27 mouse cellular contexts compared by ENCODE assay signal in genomic region chr5:135162821-135163220, GRCm38 (mm10). TPM values are rescaled to one million over a fixed set of nuclear protein-coding genes. Genes with fewer than 3 reads are reported as not detected.
DNase-seq lines count a peak whose midpoint lies in the region; ATAC-seq and TF ChIP-seq lines count a peak whose summit lies in the region.
"Had no signal": no experiment of that assay in that cellular context is flagged by ENCODE, and none has a peak within 500 bp of the region (broad histone marks: within the 10 kb centered on the region; RNA-seq: fewer than 3 reads in every experiment).

No protein-coding gene starts in this region.

- DNase-seq in layer of hippocampus, adult 2 months (ENCODE audit: low spot score in 2 of 2) = no peak
- no peak for DNase-seq in layer of hippocampus, adult 8-10 months (ENCODE audit: low spot score in 2 of 2)
- peak; percentile 31 to 69 for DNase-seq in kidney, postnatal 25 days
- no peak for DNase-seq in urinary bladder, postnatal 14 days (ENCODE audit: low spot score)
- DNase-seq in thymus, postnatal 0 days (ENCODE audit: low spot score) = no peak
- DNase-seq: adrenal gland, postnatal 36 days; cerebellum, adult 18-20 months; cerebellum, postnatal 14 days; gastrocnemius, postnatal 14 days; heart, adult 11 months; heart, postnatal 36 days; liver; lung, adult 2 months; lung, postnatal 10 days; right cerebral cortex, adult 18-20 months; spleen, adult 18-20 months; thymus, postnatal 25 days had no signal

- ATAC-seq in kidney, embryonic 15.5 days (replicated peaks; ENCODE audit: low FRiP score) = peak; percentile 71
- no peak for ATAC-seq in erythroblast, adult 5-6 weeks (replicated peaks; ENCODE audit: low FRiP score, poor library complexity, severe bottlenecking)
- ATAC-seq: CD4-positive, CD25-positive, alpha-beta regulatory T cell, adult 4 months; forebrain, embryonic 14.5 days had no signal

- no peaks in the 10 kb centered on the region for H3K27me3 ChIP-seq in kidney, embryonic 15.5 days
- H3K27me3 ChIP-seq: heart, embryonic 15.5 days; hindbrain, embryonic 12.5 days; neural tube, embryonic 12.5 days had no signal

- no peak overlapping the region for H3K4me3 ChIP-seq in layer of hippocampus, adult 2 months
- no peak overlapping the region for H3K4me3 ChIP-seq in kidney, embryonic 15.5 days (replicated peaks)
- H3K4me3 ChIP-seq: heart, embryonic 10.5 days; heart, embryonic 15.5 days; hindbrain, embryonic 12.5 days; myocyte; neural tube, embryonic 12.5 days had no signal

- no peak overlapping the region for H3K9ac ChIP-seq in kidney, embryonic 15.5 days
- H3K9ac ChIP-seq: heart, embryonic 15.5 days; hindbrain, embryonic 12.5 days; liver, embryonic 14.5 days; neural tube, embryonic 12.5 days had no signal

- H3K4me1 ChIP-seq in kidney, embryonic 15.5 days = peaks cover 18% of the 10 kb centered on the region
- H3K4me1 ChIP-seq: hindbrain, embryonic 12.5 days; neural tube, embryonic 12.5 days had no signal

- H3K27ac ChIP-seq in layer of hippocampus, adult 2 months = 0 out of 2 replicates have a peak overlapping the region, but pooled peaks have one; percentile 82
- peak overlapping the region; percentile 83 for H3K27ac ChIP-seq in kidney, embryonic 15.5 days
- H3K27ac ChIP-seq: heart, embryonic 10.5 days; heart, embryonic 15.5 days; hindbrain, embryonic 12.5 days; liver, embryonic 14.5 days; neural tube, embryonic 12.5 days had no signal

- H3K4me2 ChIP-seq in kidney, embryonic 15.5 days = no peak overlapping the region
- H3K4me2 ChIP-seq: heart, embryonic 15.5 days; hindbrain, embryonic 12.5 days; neural tube, embryonic 12.5 days had no signal

- peaks cover 55% of the 10 kb centered on the region for H3K36me3 ChIP-seq in kidney, embryonic 15.5 days

- no peaks in the 10 kb centered on the region for H3K9me3 ChIP-seq in kidney, embryonic 15.5 days (replicated peaks)
- H3K9me3 ChIP-seq: heart, embryonic 10.5 days; heart, embryonic 15.5 days; hindbrain, embryonic 12.5 days; neural tube, embryonic 12.5 days had no signal

- WGBS in kidney, embryonic 15.5 days = 66% methylated on average over 6 of the region's 6 CpGs

- no peak for TF ChIP-seq CTCF in layer of hippocampus, adult 2 months (conservative IDR thresholded peaks at IDR 0.05)

RNA-seq across cellular contexts. Expression of gene Bcl7b, which starts 5.3 kb away (rescaled TPM):
- total RNA-seq in layer of hippocampus, adult 2 months (2021) = 10 to 100 TPM; 55.1 to 62.6 TPM
- total RNA-seq in layer of hippocampus, adult 8-10 months (2022) = 10 to 100 TPM; 46.6 to 51.8 (median 49.6) TPM
- 52.9 and 53.2 TPM in 2 replicates for polyA plus RNA-seq in kidney, embryonic 15.5 days (2015; fragmentation: Nextera tagmentation; extraction: Ambion mirVana)
- 88.1 and 99.0 TPM in 2 replicates for polyA plus RNA-seq in thymus, postnatal 0 days (2015; fragmentation: Nextera tagmentation; extraction: Ambion mirVana)
- 6.0 and 10.0 TPM in 2 replicates for total RNA-seq in erythroblast, adult 5-6 weeks (2015; ENCODE audit: low replicate concordance)
- 12.9 and 19.2 TPM in 2 replicates for total RNA-seq in erythroblast, adult 5-6 weeks (2017; ENCODE audit: low replicate concordance)

RNA-seq across cellular contexts. Expression of gene Tbl2, which starts 13.4 kb away (rescaled TPM):
- total RNA-seq in layer of hippocampus, adult 2 months (2021) = 10 to 100 TPM; 29.8 to 32.0 TPM
- 10 to 100 TPM; 25.4 to 34.4 (median 28.4) TPM for total RNA-seq in layer of hippocampus, adult 8-10 months (2022)
- polyA plus RNA-seq in kidney, embryonic 15.5 days (2015; fragmentation: Nextera tagmentation; extraction: Ambion mirVana) = 25.5 and 26.8 TPM in 2 replicates
- polyA plus RNA-seq in thymus, postnatal 0 days (2015; fragmentation: Nextera tagmentation; extraction: Ambion mirVana) = 13.1 and 13.7 TPM in 2 replicates
- total RNA-seq in erythroblast, adult 5-6 weeks (2015; ENCODE audit: low replicate concordance) = 1.5 and 3.6 TPM in 2 replicates
- total RNA-seq in erythroblast, adult 5-6 weeks (2017; ENCODE audit: low replicate concordance) = 2.8 and 3.7 TPM in 2 replicates

RNA-seq across cellular contexts. Expression of gene Baz1b, which starts 24.2 kb away (rescaled TPM):
- total RNA-seq in layer of hippocampus, adult 2 months (2021) = 10 to 100 TPM; 79.9 to 87.5 TPM
- 10 to 100 TPM; 67.3 to 95.8 (median 83.4) TPM for total RNA-seq in layer of hippocampus, adult 8-10 months (2022)
- 40.4 and 42.3 TPM in 2 replicates for polyA plus RNA-seq in kidney, embryonic 15.5 days (2015; fragmentation: Nextera tagmentation; extraction: Ambion mirVana)
- 34.5 and 37.0 TPM in 2 replicates for polyA plus RNA-seq in thymus, postnatal 0 days (2015; fragmentation: Nextera tagmentation; extraction: Ambion mirVana)
- total RNA-seq in erythroblast, adult 5-6 weeks (2015; ENCODE audit: low replicate concordance) = 33.4 and 39.8 TPM in 2 replicates
- 91.2 and 108 TPM in 2 replicates for total RNA-seq in erythroblast, adult 5-6 weeks (2017; ENCODE audit: low replicate concordance)

Comparison
In these comparisons a context has a peak if more than half of its experiments do, and no peak if none do; other contexts are left out.
1. DNase-seq: peak in kidney, postnatal 25 days (2 of 2); none in layer of hippocampus, adult 2 months (0 of 2), layer of hippocampus, adult 8-10 months (0 of 2), urinary bladder, postnatal 14 days (single experiment) and thymus, postnatal 0 days (single experiment).
2. RNA of gene Tbl2, which starts 13.4 kb away (total RNA-seq): 29.8 to 32.0 TPM in layer of hippocampus, adult 2 months and 25.4 to 34.4 TPM in layer of hippocampus, adult 8-10 months; 1.5 to 3.7 TPM in erythroblast, adult 5-6 weeks; every median in the first group is over 4 times any median in the second.